Mouse (Mus musculus): ENCODE measurements around the gene Man1b1.

The Man1b1 gene

GRCm38 (mm10) chr2:25305587-25306359 is 26.4 kb upstream of the Man1b1 start:
- no peak for DNase-seq

DNA sequence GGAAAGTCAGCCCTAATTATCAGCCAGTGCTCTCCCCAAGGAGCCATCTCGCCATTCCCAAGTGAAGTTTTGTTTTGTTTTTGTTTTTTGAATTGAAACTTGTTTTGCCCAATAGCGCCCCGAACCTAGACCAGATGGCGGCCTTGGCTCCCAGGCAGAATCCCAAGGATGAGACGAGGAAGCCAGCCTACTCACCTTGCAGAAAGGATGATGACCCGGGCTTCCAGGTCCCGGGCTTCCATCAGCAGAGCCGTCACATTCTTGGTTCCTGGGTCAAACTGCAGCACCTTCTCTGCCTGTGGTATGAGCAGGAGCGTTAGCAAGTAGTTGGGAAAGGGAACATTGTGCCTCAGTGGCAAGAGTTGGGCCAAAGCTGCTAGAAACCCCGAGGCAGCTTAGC is 22.0 kb upstream of the Man1b1 start:
- DNase-seq = no peak

DNA sequence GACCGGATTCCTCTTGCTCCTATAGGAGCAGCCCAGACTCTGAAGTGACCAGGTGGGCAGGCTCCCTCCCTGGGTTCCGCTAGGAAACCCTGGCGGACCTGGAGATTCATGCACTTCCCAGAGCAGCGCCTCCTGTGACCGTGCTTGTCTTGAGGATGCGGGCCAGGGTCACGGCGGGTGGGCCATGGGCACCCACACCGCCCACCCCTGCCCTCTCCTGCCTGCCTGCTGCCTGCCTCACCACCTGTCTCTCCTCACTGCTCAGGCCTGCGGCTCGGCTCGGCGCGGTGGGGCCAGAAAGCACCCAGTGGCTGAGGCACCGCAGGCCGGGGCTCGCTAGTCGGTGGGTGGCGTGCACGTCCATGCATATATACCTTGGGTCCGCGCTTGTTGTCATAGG is 21.2 kb upstream of the Man1b1 start:
- no peak for DNase-seq

DNA sequence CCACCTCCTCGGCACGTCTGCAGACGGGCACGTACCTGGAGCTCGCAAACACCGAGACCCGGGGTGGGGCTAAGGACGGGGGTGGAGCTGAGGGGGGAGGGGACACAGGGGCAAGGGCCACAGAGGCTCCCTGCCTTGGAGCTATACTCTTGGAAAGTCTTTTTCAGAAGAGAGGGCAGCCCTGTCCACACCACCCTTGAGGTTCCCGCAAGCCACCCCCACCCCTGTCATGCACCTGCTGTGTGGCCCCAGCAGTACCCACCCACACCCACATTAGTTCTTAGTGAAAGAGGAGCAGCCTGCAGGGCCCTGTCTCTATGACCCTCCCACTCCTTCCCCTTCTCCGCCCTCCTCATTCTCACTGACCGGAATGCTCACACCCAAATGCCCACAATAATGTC is 20.6 kb upstream of the Man1b1 start:
- no peak for DNase-seq

DNA sequence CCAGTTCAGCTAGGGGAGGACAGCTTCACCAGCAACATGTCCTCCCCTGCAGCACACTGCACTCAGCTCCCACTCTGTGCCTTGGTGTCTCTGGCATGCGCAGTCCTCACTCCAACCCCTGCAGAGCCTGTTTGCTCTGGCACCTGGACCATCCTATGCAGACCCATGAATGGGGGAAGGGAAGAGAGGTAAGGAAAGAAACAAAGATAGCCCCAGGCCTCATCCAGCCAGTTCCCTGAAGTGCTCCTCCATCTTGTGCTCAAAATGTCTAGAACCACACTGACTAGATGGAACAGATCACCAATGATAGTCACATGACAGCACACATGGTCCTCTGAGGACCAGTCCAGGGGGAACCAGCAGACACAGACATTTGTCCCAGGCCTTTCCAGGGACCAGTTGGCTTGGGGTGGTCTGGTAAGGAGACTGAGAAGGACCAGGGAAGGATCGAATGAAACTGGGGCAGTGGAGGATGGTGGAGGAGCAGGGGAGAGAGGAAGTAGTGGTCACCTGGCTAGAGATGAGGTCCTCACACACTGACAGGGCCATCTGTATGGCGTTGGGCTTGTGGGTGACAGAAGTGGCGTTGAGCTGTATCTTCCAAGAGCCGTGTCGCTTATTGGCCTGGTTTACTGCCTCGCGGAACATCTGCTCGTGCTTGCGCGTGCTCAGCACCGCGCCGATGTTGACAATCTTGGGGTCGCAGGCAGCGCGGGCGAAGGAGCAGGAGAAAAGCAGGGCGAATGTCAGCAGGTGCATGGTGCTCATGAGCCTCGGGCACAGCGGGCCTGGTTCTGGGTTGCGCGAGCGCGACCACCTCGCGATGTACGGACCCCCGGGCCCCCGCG is 13.8 kb upstream of the Man1b1 start:
- no peak for DNase-seq

- peak; percentile 53 to 69 for DNase-seq
Measured at GRCm38 (mm10) chr2:25318971-25319773, 13.0 kb upstream of the Man1b1 start, which contains the start of gene Grin1. TSS of gene Grin1 (minus strand) at chr2:25319187.

DNA sequence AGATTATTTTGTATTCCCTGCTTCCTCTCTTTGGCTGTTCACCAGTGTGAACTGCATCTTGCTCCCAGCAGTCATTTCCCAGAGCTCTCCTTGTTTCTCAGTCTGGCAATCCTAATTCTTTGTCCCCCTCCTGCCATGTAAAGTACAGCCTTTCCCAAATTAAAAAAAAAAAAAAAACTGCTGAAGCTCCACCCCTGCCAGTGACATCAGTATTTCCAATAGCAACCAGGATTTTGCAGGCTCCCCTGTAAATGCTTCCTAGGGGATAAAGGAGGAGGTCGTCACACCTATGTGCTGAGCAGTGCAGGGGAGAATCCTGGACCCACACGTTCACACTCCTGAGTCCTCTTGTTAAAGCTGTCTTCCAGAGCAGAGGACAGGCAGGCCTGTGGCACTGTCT is 12.1 kb upstream of the Man1b1 start:
- no peak for DNase-seq

DNA sequence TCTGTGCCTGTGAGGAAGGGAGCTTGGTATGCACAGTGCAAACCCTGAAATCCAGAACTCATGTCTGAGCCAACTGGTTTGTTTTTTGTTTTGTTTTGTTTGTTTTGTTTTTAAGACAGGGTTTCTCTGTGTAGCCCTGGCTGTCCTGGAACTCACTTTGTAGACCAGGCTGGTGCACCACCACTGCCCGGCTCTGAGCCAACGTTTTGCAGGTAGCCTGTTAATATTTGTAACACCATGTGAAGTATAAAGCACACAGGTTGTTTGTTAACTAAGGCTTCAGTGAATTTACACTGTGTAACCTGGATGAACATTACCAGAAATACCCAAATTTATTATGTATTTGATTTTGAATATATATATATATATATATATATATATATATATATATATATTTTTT is 6.1 kb upstream of the Man1b1 start:
- peak in 1 of 2 experiments; percentile 18 for DNase-seq

DNA sequence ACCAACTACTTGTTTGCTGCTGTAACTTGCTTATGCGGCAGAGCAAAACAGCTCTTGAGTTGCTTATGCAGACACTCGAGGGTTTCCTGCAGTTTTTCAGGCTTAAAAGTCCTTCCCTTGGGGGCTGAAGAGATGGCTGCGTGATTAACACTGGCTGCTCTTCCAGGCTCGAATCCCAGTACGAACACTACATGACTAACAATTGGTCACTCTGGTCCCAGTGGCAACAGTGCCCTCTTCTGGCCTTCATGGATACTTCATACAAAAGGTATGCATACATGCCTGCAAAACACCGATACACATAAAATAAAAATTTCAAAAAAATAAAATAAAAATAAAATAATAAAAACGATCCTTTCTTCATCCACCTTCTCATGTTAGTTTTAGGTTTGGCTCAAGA is 3.7 kb upstream of the Man1b1 start:
- peak; percentile 52 to 64 for DNase-seq

DNA sequence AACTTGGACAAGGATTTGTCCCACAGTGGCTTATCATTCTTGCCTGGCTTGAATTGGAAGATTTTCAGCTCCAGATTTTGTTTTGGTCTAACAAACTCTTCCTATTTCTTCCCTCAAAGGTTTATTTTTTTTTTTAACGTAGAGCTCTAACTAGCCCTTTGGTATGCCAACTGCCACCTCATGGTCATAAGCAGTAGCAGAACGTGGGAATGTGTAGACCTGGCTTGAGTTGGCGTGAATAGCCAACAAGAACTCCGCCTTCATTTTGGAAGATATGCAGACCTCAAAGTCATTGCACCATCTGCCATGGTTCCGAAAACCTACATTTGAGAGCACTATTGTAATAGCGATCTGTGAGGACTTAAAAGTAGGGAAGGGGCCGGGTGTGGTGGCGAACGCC is 668 bp upstream of the Man1b1 start:
- DNase-seq = no peak

DNA sequence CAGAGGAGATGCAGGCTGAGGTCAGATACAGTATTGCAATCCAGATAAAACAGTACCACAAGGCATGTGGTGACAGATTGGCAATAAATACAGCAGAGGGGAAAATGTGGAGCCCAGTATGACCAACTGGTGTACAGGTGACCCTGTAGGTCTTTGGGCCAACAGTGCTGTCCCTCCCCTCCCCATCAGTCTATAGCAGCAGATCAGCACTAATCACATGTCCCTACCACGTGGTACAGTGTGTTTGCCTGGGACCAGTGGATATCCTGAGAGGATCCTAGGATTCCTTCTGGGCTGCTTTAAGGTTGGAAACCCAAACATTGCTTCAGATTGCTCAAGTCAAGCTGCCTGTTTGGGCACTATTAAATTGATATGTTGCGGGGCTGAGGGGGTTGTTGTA is 1.4 kb downstream of the Man1b1 start:
- DNase-seq = no peak

DNA sequence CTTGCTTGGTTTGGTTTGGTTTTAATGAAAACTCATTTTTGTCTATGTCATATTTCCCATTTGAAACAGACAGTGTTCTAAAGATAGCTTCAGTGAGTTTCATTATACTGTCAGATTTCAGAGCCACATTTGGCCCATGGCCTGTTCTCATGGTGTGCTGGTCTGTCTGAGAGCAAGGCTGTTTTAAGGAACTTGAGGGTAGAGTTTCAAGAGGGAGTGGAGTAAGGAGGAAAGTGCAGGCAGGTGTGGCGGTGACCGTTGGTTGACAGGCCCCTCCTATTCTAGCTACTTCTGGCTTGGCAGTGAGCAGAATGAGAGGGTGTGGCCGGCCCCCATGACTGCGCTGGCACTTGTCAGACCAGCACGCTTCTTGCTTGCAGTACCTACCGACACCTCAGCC is 6.2 kb downstream of the Man1b1 start:
- DNase-seq = no peak

DNA sequence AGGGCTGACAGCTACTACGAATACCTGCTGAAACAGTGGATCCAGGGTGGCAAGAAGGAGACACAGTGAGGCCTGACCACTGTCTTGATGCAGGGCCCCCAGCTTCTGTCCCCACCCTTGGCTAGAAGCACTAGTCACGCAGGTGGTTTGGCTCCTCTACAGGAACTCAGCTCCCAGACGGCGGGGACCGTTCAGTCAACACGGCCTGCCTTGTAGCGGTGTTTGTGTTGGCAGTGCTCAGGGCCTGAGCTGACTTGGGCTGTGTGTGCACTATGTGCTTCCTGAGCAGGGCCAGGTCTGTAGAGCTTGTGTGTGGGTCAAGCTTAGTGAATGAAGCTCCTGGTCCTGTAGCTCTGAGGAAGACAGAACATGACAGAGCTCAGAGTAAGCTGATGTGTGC is 16.0 kb downstream of the Man1b1 start:
- DNase-seq = no peak

- DNase-seq = no peak
Measured at GRCm38 (mm10) chr2:25349499-25349898, 17.4 kb downstream of the Man1b1 start.

- DNase-seq = no peak
Measured at GRCm38 (mm10) chr2:25350701-25351100, 18.6 kb downstream of the Man1b1 start.

GRCm38 (mm10) chr2:25354211-25354610 is 22.1 kb downstream of the Man1b1 start:
- DNase-seq = no peak

DNA sequence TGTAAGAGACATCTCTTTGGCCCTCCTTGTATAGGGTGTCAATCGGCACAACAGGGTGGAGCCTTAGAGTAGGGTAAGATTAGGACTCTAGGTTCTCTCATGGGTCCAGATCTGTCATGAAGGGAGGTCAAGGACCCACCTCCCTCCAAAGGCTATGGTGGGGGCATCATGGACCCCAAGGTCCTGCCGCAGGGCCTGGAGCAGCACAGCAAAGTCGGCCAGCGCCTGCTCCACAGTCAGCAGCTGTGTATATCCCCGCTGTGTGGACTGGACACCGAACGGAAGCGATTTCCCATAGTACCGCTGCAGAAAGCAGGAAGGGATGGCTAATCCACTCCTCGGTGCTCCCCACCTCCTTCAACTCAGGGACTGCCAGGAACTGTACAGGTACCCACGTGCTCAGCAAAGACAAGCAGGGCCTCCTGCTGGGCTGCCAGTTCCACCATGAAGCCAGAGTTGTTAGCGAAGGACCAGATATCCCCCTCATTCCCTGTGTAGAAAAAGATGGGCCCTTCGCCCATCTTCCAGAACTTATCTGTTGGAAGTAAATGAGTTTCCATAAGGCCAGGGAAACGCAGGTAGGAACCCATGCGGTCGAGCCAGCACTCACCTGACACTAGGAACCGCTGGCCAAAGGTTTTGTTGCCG is 23.4 kb downstream of the Man1b1 start:
- no peak for DNase-seq

- peak; percentile 90 to 91 for DNase-seq
Measured at GRCm38 (mm10) chr2:25356208-25357079, 24.3 kb downstream of the Man1b1 start, which contains the start of gene Dpp7. TSS of gene Dpp7 (minus strand) at chr2:25356359.

DNA sequence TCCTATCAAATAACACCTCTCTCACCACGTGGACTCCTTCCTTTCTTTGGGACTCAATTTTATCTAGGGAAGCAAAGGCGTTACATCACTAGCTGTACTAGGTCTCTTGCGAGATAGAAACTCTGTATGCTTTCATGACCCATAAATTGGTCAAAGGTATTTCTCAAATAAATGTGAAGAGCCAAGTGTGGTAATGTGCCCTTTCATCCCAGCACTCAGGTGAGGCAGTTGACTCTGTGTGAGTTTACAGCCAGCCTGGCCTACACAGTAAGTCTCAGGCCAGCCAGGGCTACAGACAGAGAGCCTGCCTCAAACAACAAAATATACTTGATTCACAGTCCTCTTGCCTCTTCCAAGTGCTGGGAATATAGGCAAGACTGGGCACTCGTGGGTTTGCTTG is 27.7 kb downstream of the Man1b1 start:
- DNase-seq = no peak

DNA sequence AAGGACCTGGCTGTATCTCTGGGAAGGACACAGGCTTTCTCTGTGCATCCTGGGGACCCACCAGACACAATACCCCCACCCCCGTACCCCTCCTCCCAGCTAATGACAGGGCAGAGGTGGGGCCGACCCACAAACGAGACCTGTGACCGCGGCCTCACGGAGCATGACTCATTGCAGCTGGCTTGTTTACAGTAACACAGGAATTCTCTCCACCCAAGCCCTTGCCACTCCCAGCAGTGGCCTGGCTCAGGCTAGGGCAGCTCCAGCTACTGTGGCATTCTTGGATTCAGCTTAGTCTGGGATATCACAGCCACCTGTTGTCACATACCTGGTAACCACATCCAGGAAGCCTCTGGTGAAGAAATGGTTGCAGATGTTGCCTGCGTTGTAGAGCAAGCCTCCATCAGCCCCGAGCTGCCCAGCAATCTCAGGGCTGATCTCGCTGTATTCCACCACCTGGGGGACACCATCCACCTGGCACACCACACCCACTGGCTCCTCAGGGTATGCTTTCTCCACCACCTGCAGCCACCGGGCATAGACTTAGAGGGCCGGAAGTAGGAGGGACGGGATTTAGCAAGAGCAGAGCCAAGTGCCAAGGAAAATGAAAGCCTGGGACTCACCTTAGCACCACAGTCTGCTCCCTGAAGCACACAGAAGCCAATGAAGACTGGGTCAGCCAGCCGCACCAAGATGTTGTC is 31.5 kb downstream of the Man1b1 start:
- peak in 1 of 2 experiments; percentile 54 for DNase-seq

- peak in 1 of 2 experiments; percentile 34 for DNase-seq
Measured at GRCm38 (mm10) chr2:25364313-25364712, 32.2 kb downstream of the Man1b1 start.
